Mouse (Mus musculus): ENCODE data around the gene Acvrl1. TPM values are rescaled to one million over a fixed set of nuclear protein-coding genes. Genes with fewer than 3 reads are reported as not detected.

Acvrl1 gene
- polyA plus RNA-seq, 1 experiment from 2014 or later, result 159 TPM

- TF ChIP-seq CTCF (IDR thresholded peaks at IDR 0.05), result no peak
- no peak for TF ChIP-seq EP300 (IDR thresholded peaks at IDR 0.05)
- no peak overlapping the region for H3K27ac ChIP-seq (ENCODE audit: low read length)
- H3K36me3 ChIP-seq (ENCODE audit: insufficient read depth, low read length), result no peaks in the 10 kb centered on the region
- no peak overlapping the region for H3K4me3 ChIP-seq (ENCODE audit: low read depth, low read length)
- ATAC-seq (no peak), DNase-seq (ENCODE audit: low spot score) (no peak)
- no peaks in the 10 kb centered on the region for H3K9me3 ChIP-seq (ENCODE audit: low read length)
- 63% methylated on average over 9 of the region's 9 CpGs for whole genome bisulfite sequencing
- H3K9ac ChIP-seq (replicated peaks; ENCODE audit: low read depth), result no peak overlapping the region
- H3K4me1 ChIP-seq (ENCODE audit: insufficient read depth, low read depth, low read length), result no peaks in the 10 kb centered on the region
- no peak overlapping the region for H3K4me2 ChIP-seq (replicated peaks; ENCODE audit: low read depth, low read length)
- H3K27me3 ChIP-seq (replicated peaks; ENCODE audit: insufficient read depth, low read length), result no peaks in the 10 kb centered on the region
Measured at GRCm38 (mm10) chr15:101086451-101086850, 41.9 kb upstream of the Acvrl1 start.

- DNase-seq (ENCODE audit: low spot score) (no peak), ATAC-seq (0 out of 2 replicates have a peak, but pooled peaks have one; percentile 39)
- H3K4me2 ChIP-seq (replicated peaks; ENCODE audit: low read depth, low read length), result no peak overlapping the region
- H3K9me3 ChIP-seq (ENCODE audit: low read length), result no peaks in the 10 kb centered on the region
- no peaks in the 10 kb centered on the region for H3K4me1 ChIP-seq (ENCODE audit: insufficient read depth, low read depth, low read length)
- H3K27me3 ChIP-seq (replicated peaks; ENCODE audit: insufficient read depth, low read length), result no peaks in the 10 kb centered on the region
- TF ChIP-seq CTCF (IDR thresholded peaks at IDR 0.05), result no peak
- no peak for TF ChIP-seq EP300 (IDR thresholded peaks at IDR 0.05)
- no peak overlapping the region for H3K9ac ChIP-seq (replicated peaks; ENCODE audit: low read depth)
- H3K27ac ChIP-seq (ENCODE audit: low read length), result no peak overlapping the region
- H3K4me3 ChIP-seq (ENCODE audit: low read depth, low read length), result no peak overlapping the region
- WGBS, result 36% methylated on average over 3 of the region's 3 CpGs
- H3K36me3 ChIP-seq (ENCODE audit: insufficient read depth, low read length), result no peaks in the 10 kb centered on the region
Measured at GRCm38 (mm10) chr15:101086956-101087355, 41.4 kb upstream of the Acvrl1 start.

- no peak overlapping the region for H3K4me2 ChIP-seq (replicated peaks; ENCODE audit: low read depth, low read length)
- no peak for ATAC-seq
- no peak for TF ChIP-seq CTCF (IDR thresholded peaks at IDR 0.05)
- no peak for TF ChIP-seq EP300 (IDR thresholded peaks at IDR 0.05)
- H3K4me3 ChIP-seq (ENCODE audit: low read depth, low read length), result no peak overlapping the region
- no peak overlapping the region for H3K9ac ChIP-seq (replicated peaks; ENCODE audit: low read depth)
- no peaks in the 10 kb centered on the region for H3K9me3 ChIP-seq (ENCODE audit: low read length)
- H3K27me3 ChIP-seq (replicated peaks; ENCODE audit: insufficient read depth, low read length), result no peaks in the 10 kb centered on the region
- no peaks in the 10 kb centered on the region for H3K36me3 ChIP-seq (ENCODE audit: insufficient read depth, low read length)
- no peaks in the 10 kb centered on the region for H3K4me1 ChIP-seq (ENCODE audit: insufficient read depth, low read depth, low read length)
- WGBS, result 63% methylated on average over 4 of the region's 4 CpGs
- no peak for DNase-seq (ENCODE audit: low spot score)
- H3K27ac ChIP-seq (ENCODE audit: low read length), result no peak overlapping the region
Measured at GRCm38 (mm10) chr15:101088291-101088690, 40.0 kb upstream of the Acvrl1 start.

GRCm38 (mm10) chr15:101091551-101091950 is 36.8 kb upstream of the Acvrl1 start:
- Histone ChIP-seq H3K4me1 (ENCODE audit: insufficient read depth, low read depth, low read length) (no peaks in the 10 kb centered on the region), H3K36me3 (ENCODE audit: insufficient read depth, low read length) (no peaks in the 10 kb centered on the region), H3K9ac (replicated peaks; ENCODE audit: low read depth) (no peak overlapping the region), H3K4me2 (replicated peaks; ENCODE audit: low read depth, low read length) (no peak overlapping the region), H3K27ac (ENCODE audit: low read length) (no peak overlapping the region), H3K27me3 (replicated peaks; ENCODE audit: insufficient read depth, low read length) (no peaks in the 10 kb centered on the region), H3K9me3 (ENCODE audit: low read length) (no peaks in the 10 kb centered on the region), H3K4me3 (ENCODE audit: low read depth, low read length) (no peak overlapping the region)
- TF ChIP-seq CTCF (IDR thresholded peaks at IDR 0.05) (no peak), EP300 (IDR thresholded peaks at IDR 0.05) (no peak)
- ATAC-seq (no peak), DNase-seq (ENCODE audit: low spot score) (no peak)
- WGBS, result 88% methylated on average over 8 of the region's 8 CpGs

DNA sequence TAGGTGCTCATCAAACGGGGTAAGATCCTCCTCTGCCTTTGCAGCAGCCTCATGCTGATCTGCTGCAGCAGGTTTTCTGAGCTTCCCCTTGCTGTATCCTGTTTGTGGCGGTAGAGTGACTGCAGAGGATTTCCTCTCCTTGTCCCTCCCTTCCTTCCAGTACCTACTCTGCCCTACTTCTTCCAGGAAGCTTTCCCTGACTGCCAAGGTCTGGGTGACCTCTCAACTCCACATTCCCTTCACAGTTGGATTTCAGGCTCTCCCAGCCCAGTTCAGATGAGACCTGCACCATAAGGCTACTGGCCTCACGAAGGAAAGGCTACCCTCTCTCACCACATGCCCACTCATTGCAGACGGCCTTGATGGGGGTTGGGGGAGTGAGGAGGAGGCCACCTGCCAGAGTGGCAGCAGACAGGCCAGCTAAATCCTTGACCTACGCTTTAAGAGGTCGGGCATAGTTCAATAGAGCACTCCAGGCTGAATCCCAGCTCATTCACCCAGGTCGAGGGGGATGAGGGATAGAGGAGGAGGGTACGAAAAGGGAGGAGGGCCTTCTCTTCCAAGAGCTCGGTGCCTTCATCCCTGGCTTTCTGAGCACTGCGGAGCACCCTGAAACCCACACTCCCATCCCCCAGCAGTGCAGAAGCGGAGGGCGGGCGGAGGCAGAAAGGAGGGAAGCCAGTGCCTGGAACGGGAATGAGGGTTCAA is 36.0 kb upstream of the Acvrl1 start:
- Histone ChIP-seq H3K4me3 (ENCODE audit: low read depth, low read length) (no peak overlapping the region), H3K4me2 (replicated peaks; ENCODE audit: low read depth, low read length) (no peak overlapping the region), H3K27ac (ENCODE audit: low read length) (no peak overlapping the region), H3K9me3 (ENCODE audit: low read length) (no peaks in the 10 kb centered on the region), H3K36me3 (ENCODE audit: insufficient read depth, low read length) (no peaks in the 10 kb centered on the region), H3K27me3 (replicated peaks; ENCODE audit: insufficient read depth, low read length) (no peaks in the 10 kb centered on the region), H3K9ac (replicated peaks; ENCODE audit: low read depth) (no peak overlapping the region), H3K4me1 (ENCODE audit: insufficient read depth, low read depth, low read length) (no peaks in the 10 kb centered on the region)
- ATAC-seq (peak; percentile 37), DNase-seq (ENCODE audit: low spot score) (no peak)
- 56% methylated on average over 14 of the region's 14 CpGs for WGBS
- peak; percentile 27; the same call in 1 of the 2 replicates for TF ChIP-seq EP300 (IDR thresholded peaks at IDR 0.05)
- TF ChIP-seq CTCF (IDR thresholded peaks at IDR 0.05), result no peak

DNA sequence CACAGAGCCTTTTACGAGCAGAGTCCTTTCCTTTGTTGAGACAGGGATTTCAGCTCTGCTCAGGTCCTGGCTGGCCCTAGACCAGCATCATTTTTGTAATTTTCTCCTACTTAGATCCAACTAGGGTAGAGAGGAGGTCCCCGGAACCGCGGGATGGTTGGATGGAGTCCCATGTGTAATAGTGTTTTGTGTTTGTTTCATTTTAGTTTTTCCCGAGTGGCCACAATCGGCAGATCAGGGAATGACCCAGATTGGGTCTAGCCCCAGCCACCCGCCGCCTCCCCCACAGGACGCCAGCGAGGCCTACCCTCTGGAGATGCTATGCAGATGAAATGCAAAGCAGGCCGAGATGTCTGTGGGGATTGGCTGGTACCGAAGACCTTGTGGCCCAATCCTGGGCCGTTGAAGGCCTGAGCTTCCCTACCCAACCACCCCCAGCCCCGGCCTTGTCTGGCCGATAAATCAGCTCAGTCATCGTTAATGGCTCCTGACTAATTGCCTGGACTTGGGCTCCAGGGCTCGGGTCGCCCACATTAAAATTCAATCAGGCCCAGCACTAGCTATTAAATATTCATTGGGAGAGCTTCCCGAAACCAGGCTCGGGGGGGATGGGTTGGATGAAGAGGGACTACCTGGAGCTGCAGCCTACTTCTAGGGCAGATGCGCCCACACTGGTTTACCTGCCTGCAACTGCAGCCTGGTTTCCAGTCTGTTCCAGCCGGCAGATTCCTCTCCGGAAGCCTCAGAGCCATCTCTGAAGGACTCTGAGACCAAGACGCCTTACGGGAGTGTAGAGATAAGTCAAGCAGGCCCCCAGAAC is 35.3 kb upstream of the Acvrl1 start:
- Histone ChIP-seq H3K4me3 (ENCODE audit: low read depth, low read length) (no peak overlapping the region), H3K27ac (ENCODE audit: low read length) (no peak overlapping the region), H3K9ac (replicated peaks; ENCODE audit: low read depth) (no peak overlapping the region), H3K4me2 (replicated peaks; ENCODE audit: low read depth, low read length) (no peak overlapping the region), H3K36me3 (ENCODE audit: insufficient read depth, low read length) (no peaks in the 10 kb centered on the region), H3K9me3 (ENCODE audit: low read length) (no peaks in the 10 kb centered on the region), H3K4me1 (ENCODE audit: insufficient read depth, low read depth, low read length) (0 out of 2 replicates have a peak, but pooled peaks cover 2% of the 10 kb centered on the region), H3K27me3 (replicated peaks; ENCODE audit: insufficient read depth, low read length) (no peaks in the 10 kb centered on the region)
- ATAC-seq (peak; percentile 19; the same call in 1 of the 2 replicates), DNase-seq (ENCODE audit: low spot score) (no peak)
- TF ChIP-seq EP300 (IDR thresholded peaks at IDR 0.05), result no peak
- TF ChIP-seq CTCF (IDR thresholded peaks at IDR 0.05), result no peak
- WGBS, result 50% methylated on average over 25 of the region's 25 CpGs

Measured in lung, postnatal 0 days (tissue).